Mouse (Mus musculus): ENCODE measurements at regions not wholly inside any gene's neighbourhood (a gene's known extent, or its start where the extent isn't known, plus 50 kb on each side); places are given as distances from the start of the nearest gene placed in this dataset.
A peak's percentile ranks its signal among the peaks of the same experiment; 100 is the strongest.

DNA sequence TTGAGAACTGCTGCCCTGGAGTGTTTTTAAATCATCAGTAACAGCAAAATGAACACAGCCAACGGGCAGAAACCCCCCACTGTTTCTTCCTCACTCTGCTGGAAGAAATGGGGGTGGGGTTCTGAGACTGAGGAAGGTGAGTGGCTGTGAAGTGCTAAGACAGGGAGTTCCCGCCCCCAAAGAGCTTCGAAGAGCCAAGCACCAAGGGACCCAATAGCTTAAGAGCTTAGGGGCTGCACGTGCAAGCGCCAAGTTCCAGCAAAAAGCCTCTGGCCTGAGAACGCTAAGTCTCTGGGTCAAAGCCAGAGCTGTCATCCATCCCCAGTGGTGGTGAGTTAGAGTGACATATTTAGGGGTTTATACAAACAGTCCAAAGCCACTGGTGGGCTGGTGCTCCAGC lies 55.1 kb upstream of the Pcbd1 start:
- no peak for DNase-seq

DNA sequence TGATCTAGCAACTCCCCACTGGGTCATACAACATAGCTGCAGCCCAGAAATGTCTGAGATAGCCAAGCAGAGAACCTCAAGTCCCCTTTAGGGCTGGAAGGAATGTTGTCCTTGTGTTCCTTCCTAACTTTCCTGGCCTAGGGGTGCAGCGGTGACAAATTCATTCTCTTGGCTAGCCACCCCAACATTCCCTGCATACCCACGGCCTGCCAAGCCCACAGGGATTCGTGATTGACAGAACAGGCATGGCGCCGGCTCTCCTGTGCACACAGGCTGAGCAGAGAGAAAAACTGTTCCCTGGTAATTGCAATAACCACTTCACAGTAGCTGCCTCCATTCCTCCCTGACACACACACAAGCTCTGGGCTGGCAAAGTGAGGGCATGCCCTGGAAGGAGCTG lies 60.5 kb upstream of the Pcbd1 start:
- no peak for DNase-seq

GRCm38 (mm10) chr10:61027215-61027614 lies 61.9 kb upstream of the Pcbd1 start:
- DNase-seq = no peak

GRCm38 (mm10) chr10:61025061-61025460 lies 64.1 kb upstream of the Pcbd1 start:
- DNase-seq = no peak

- no peak for DNase-seq
Measured at GRCm38 (mm10) chr10:61024166-61024565, 65.0 kb upstream of the Pcbd1 start.

- DNase-seq = no peak
Measured at GRCm38 (mm10) chr10:61023431-61023830, 65.7 kb upstream of the Pcbd1 start.

DNA sequence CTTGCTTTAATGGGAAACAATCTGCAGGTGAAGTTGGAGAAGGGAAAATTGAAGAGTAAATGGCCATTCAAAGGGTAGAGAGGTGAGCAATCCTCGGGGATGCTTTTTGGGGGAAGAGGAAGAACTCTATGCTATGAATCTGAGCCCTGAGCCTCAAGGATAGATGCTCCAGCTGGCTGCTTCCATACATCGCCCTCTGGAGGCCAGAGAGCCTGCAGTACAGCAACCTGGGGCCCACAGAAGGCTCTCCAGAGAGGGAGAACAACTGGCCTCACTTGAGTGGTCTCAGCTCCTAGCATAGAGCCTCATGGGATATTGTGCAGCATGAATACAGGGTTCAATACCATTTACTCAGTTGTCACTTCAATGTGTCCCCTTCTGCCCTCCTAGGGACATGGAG lies 69.6 kb upstream of the Pcbd1 start:
- DNase-seq = no peak

DNA sequence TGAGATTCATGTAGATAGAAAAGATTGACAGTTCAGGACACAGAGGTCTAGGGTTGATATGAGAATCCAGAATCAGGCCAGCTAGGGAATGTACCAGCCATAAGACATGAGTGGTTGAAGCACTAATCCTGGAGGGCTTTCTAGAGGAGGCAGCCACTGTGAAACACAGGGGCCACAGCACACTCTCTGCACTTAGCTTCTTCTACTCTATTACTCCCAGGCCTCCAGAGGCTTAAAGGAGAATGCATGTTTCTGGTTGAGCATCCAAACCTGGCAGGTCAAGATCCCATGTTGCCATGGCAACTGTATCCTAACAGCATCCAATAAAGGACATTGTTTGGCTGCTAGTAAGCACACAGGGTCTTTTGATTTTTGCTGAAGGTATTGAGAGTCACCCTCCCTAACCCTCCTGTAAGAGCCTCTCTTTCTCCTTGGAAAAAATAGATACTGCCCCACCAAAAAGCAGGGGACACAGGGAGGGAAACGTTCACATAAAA lies 76.9 kb upstream of the Pcbd1 start:
- DNase-seq = no peak

GRCm38 (mm10) chr10:61010697-61011096 lies 78.4 kb upstream of the Pcbd1 start:
- DNase-seq = no peak

DNA sequence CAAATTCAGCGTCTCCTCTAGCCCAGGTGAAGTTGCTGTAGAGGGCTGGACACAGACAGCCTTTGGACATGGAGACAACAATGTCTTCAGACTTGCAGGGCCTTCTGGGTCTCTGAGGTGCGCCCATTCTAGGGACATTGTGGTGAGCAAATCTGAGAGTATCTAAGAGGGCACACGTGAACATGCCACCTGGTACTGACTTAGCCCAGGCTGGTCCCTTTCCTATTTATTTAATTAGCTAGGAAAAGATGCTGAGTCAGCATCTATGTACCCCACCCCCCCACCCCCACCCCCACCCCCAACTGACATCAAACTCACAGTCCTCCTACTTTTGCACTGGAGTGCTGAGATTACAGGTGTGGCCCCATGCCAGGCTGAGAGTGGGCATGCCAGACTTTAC lies 81.7 kb upstream of the Pcbd1 start:
- no peak for DNase-seq

GRCm38 (mm10) chr10:61001745-61002160 lies 87.4 kb upstream of the Pcbd1 start:
- no peak for DNase-seq

DNA sequence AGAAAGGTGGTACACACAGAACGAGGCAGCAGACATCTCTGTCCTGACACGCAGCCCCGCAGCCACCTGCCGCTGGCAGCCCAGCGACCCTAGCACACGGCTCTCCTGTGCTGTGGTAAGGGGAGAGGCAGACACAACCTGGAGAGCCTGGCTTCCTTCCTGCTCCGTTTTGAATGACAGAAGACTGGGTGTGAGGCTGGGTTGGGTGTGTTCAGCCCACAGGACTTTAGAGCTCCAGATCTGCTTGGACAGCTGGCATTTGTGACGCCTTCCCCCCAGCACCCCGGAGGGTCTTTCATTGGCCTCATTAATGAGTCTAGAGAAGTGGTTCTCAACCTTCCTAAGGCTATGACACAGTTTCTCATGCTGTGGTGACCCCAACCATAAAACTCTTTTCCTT lies 91.7 kb upstream of the Pcbd1 start:
- DNase-seq = no peak

GRCm38 (mm10) chr10:60995908-60996640 lies 93.1 kb upstream of the Pcbd1 start:
- DNase-seq = peak; percentile 43

GRCm38 (mm10) chr10:60985109-60985576 lies 104.0 kb upstream of the Pcbd1 start:
- DNase-seq = no peak

GRCm38 (mm10) chr10:60981770-60982169 lies 107.4 kb upstream of the Pcbd1 start:
- DNase-seq = no peak

GRCm38 (mm10) chr10:60973615-60974014 lies 115.5 kb upstream of the Pcbd1 start:
- no peak for DNase-seq

GRCm38 (mm10) chr10:60964843-60965242 lies 124.3 kb upstream of the Pcbd1 start:
- no peak for DNase-seq

- DNase-seq = no peak
Measured at GRCm38 (mm10) chr10:60957820-60958233, 126.4 kb upstream of the Unc5b start.

- DNase-seq = no peak
Measured at GRCm38 (mm10) chr10:60955467-60955866, 124.1 kb upstream of the Unc5b start.

DNA sequence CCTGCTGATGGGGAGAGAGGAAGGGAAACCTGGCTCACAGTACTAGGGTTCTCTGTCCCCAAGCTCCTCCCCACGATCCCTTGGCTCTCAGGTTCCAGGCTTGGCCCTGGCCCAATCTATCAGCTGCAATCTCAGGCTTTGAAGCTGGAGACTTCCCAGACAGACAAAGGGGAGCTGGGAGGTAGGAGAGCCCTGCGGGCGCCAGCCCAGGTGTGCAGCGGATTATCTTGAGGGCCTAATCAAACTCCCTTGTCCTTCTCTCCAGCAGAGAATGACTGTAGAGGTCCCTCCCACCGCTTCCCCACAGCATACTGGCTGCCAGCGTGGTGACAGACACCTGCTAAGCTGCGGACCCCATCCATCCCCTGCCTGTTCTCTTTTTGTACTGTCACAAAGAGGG lies 121.1 kb upstream of the Unc5b start:
- no peak for DNase-seq

DNA sequence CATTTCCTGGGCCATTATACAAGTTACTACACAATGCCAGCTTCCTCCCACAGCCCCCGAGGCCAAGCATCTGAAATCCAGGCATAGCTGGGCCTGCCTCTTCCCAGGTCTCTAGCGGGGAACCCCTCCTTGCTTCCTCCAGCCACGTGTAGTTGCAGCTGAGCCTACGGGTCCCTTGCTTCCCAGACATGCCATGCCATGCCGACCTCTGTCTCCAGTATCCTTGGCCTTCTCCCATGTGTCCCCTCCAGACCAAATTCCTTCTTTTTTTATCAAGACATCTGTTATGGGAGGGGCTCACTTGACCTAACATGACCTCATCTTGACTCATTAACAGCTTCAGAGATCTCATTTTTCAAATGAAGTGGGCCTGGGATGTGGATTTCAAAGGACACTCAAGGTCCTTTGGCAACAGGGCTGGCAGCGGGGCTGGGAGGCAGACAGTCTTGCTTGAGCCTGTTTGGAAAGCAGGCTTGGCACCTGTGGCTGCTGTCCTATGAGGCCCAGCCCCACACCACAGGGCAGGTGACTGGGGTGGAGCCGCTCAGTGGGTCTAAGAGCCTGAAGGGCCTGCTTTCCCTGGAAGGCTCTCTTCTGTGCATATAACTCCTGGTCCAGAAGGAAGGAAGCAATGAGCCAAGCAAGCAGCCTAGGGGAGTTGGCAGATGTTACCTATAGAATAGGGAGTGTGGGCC lies 117.7 kb upstream of the Unc5b start:
- no peak for DNase-seq

- DNase-seq = no peak
Measured at GRCm38 (mm10) chr10:60943074-60943473, 111.7 kb upstream of the Unc5b start.

- no peak for DNase-seq
Measured at GRCm38 (mm10) chr10:60938749-60939148, 107.4 kb upstream of the Unc5b start.

GRCm38 (mm10) chr10:60937517-60937866 lies 106.1 kb upstream of the Unc5b start:
- DNase-seq = no peak
